Mouse (Mus musculus) hematopoietic stem cell, adult 5-6 weeks (primary cell): ENCODE results near the gene Zfp385b. TPM values are rescaled to one million over a fixed set of nuclear protein-coding genes. Genes with fewer than 3 reads are reported as not detected.

Experiments used
- ATAC-seq, 2 experiments: fragments of 125-278 bp in 1 of 2; replicated peaks in 1 of 2; 2 replicates each; pipeline ENCODE4 v1.8.0; 2016 to 2017; ENCODE audit warnings: inconsistent platforms in 2 of 2, mild to moderate bottlenecking in 2 of 2, moderate number of reproducible peaks in 2 of 2, low read depth in 1 of 2, moderate TSS enrichment in 1 of 2; ENCODE audit not compliant: low FRiP score in 2 of 2, poor library complexity in 2 of 2, severe bottlenecking in 2 of 2, insufficient read depth in 1 of 2, low TSS enrichment in 1 of 2
- total RNA-seq: library from RNA; stranded (forward); fragments of 172-1452, 232-1000 nt; gene quantifications from 2 replicates; pipeline ENCODE4 v1.2.3, GENCODE M21; 2017

Zfp385b gene
- total RNA-seq, 1 experiment from 2014 or later, result not detected

- ATAC-seq, result no peak
These were observed 165.8 kb downstream of the Zfp385b start for GRCm38 (mm10) chr2:77653686-77654085.

- no peak for ATAC-seq
These were observed 177.8 kb downstream of the Zfp385b start for GRCm38 (mm10) chr2:77641521-77642170.

GRCm38 (mm10) chr2:77639993-77640392 lies 179.4 kb downstream of the Zfp385b start:
- ATAC-seq, result no peak

GRCm38 (mm10) chr2:77631606-77632005 lies 187.8 kb downstream of the Zfp385b start:
- ATAC-seq, result no peak

- no peak for ATAC-seq
These were observed 191.7 kb downstream of the Zfp385b start for GRCm38 (mm10) chr2:77627622-77628231.

GRCm38 (mm10) chr2:77618686-77619085 lies 200.8 kb downstream of the Zfp385b start:
- no peak for ATAC-seq

- no peak for ATAC-seq
These were observed 209.0 kb downstream of the Zfp385b start for GRCm38 (mm10) chr2:77610303-77610991.

- no peak for ATAC-seq
These were observed 210.0 kb downstream of the Zfp385b start for GRCm38 (mm10) chr2:77609452-77609851.

- ATAC-seq, result no peak
These were observed 210.8 kb downstream of the Zfp385b start for GRCm38 (mm10) chr2:77608666-77609065.

- ATAC-seq, result no peak
These were observed 226.0 kb downstream of the Zfp385b start for GRCm38 (mm10) chr2:77593461-77593860.

- no peak for ATAC-seq
These were observed 226.9 kb downstream of the Zfp385b start for GRCm38 (mm10) chr2:77592525-77592924.

- ATAC-seq, result no peak
These were observed 230.1 kb downstream of the Zfp385b start for GRCm38 (mm10) chr2:77589205-77589901.

GRCm38 (mm10) chr2:77587387-77587786 lies 232.1 kb downstream of the Zfp385b start:
- no peak for ATAC-seq

GRCm38 (mm10) chr2:77586581-77587360 lies 232.7 kb downstream of the Zfp385b start:
- no peak for ATAC-seq

GRCm38 (mm10) chr2:77583586-77583985 lies 235.9 kb downstream of the Zfp385b start:
- ATAC-seq, result no peak

- no peak for ATAC-seq
These were observed 242.9 kb downstream of the Zfp385b start for GRCm38 (mm10) chr2:77576571-77576970.
